Mouse (Mus musculus) neural tube, embryonic 14.5 days (tissue): ENCODE data around the gene Tmem223. TPM values are rescaled to one million over a fixed set of nuclear protein-coding genes. Genes with fewer than 3 reads are reported as not detected.
A peak's percentile ranks its signal among the peaks of the same experiment; 100 is the strongest.

Experiments used
- ATAC-seq: fragments of 200-750 bp; cut with Nextera tagmentation; 2 replicates; pipeline ENCODE4 v1.8.0; 2017; ENCODE audit warnings: low read depth, mild to moderate bottlenecking, moderate TSS enrichment, moderate library complexity
- H3K27ac ChIP-seq: fragments of 300-500 bp; sonication (generic); 2 replicates; pipeline ENCODE4 v1.5.1; 2014; ENCODE audit warnings: low read depth, mild to moderate bottlenecking, control low read depth, low read length, moderate library complexity, mixed read lengths
- H3K27me3 ChIP-seq: fragments of 300-500 bp; sonication (generic); 2 replicates; pipeline ENCODE4 v1.6.1; 2014; ENCODE audit warnings: low read length; ENCODE audit not compliant: control insufficient read depth, insufficient read depth
- H3K36me3 ChIP-seq: fragments of 300-500 bp; sonication (generic); 2 replicates; pipeline ENCODE4 v1.6.1; 2014; ENCODE audit warnings: low read length, mixed read lengths; ENCODE audit not compliant: control insufficient read depth, insufficient read depth
- H3K4me1 ChIP-seq: fragments of 300-500 bp; sonication (generic); 2 replicates; pipeline ENCODE4 v1.6.1; 2014; ENCODE audit warnings: low read length; ENCODE audit not compliant: control insufficient read depth, insufficient read depth
- H3K4me2 ChIP-seq: fragments of 300-500 bp; sonication (generic); 2 replicates; pipeline ENCODE4 v1.6.1; 2014; ENCODE audit warnings: mild to moderate bottlenecking, low read depth, low read length, control low read depth
- H3K4me3 ChIP-seq: fragments of 300-500 bp; sonication (generic); 2 replicates; pipeline ENCODE4 v1.5.1; 2014; ENCODE audit warnings: low read depth, low read length, control low read depth, mixed read lengths
- H3K9ac ChIP-seq: fragments of 300-500 bp; sonication (generic); replicated peaks from 2 replicates; pipeline ENCODE4 v1.6.1; 2014; ENCODE audit warnings: low read depth, mild to moderate bottlenecking, control low read depth, low read length, mixed read lengths
- H3K9me3 ChIP-seq: fragments of 300-500 bp; sonication (generic); 2 replicates; pipeline ENCODE4 v1.6.1; 2016; ENCODE audit warnings: low read length; ENCODE audit not compliant: control insufficient read depth
- WGBS: fragments of 180-500 bp; shearing (Covaris S2); extraction: QIAGEN DNeasy Blood & Tissue Kit; methylation state at CpG from one replicate; pipeline ENCODE4 v1.1.7; 2014; 5-methylcytosine and 5-hydroxymethylcytosine counted together
- polyA plus RNA-seq: library from polyadenylated mRNA; unstranded; fragments of >200 nt; fragmentation: Nextera tagmentation; extraction: Ambion mirVana; gene quantifications from 2 replicates; pipeline ENCODE4 v1.2.1, GENCODE M21; 2014

Tmem223 gene
- polyA plus RNA-seq, 1 experiment from 2014 or later = 263 TPM

DNA sequence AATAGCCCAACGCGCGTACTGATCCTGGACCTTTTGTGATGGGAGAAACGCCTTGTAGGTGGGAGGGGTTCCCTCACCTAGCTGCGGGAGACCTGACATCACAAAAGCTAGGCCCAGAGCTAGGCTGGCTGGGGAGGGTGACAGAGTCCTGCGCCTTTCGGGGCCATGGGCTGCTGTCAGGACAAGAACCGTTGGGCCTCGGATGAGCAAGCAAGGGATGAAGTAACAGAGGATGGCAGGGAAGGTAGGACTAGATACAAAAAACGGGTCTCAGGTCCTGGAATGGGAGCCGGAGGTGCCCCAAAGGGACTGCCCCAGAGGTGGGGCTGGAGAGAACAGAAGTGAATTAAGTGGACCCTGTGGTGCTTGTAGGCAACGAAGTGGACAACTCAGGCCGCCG, 30.2 kb upstream of the Tmem223 start, which contains the start of gene 1700092M07Rik:
Gene 1700092M07Rik, plus strand, starts transcription at position 116 of the 400 bp plus-strand sequence.
- Histone ChIP-seq H3K9me3 (no peaks in the 10 kb centered on the region), H3K4me1 (peaks cover 11% of the 10 kb centered on the region), H3K4me2 (peak within 1 kb of the TSS; percentile 45), H3K27me3 (no peaks in the 10 kb centered on the region), H3K9ac (peak within 1 kb of the TSS; percentile 79), H3K4me3 (peak within 1 kb of the TSS; percentile 83), H3K36me3 (peaks cover 35% of the 10 kb centered on the region), H3K27ac (peak within 1 kb of the TSS; percentile 93)
- WGBS = 71% methylated on average over 14 of the region's 14 CpGs
- no peak; the same call in 1 of the 2 replicates for ATAC-seq

GRCm38 (mm10) chr19:8741243-8741869, 29.4 kb upstream of the Tmem223 start, which contains the start of gene Stx5a:
Stx5a (plus strand) TSS chr19:8741413.
- under 1% methylated on average over 36 of the region's 36 CpGs for WGBS
- peak; percentile 97 for ATAC-seq

GRCm38 (mm10) chr19:8742176-8742575, 28.6 kb upstream of the Tmem223 start:
- H3K9ac ChIP-seq = peak overlapping the region; percentile 79
- 22% methylated on average over 14 of the region's 14 CpGs for WGBS
- H3K27ac ChIP-seq = peak overlapping the region; percentile 93; the same call in 1 of the 2 replicates
- H3K9me3 ChIP-seq = no peaks in the 10 kb centered on the region
- H3K4me2 ChIP-seq = peak overlapping the region; percentile 97
- peaks cover 49% of the 10 kb centered on the region for H3K36me3 ChIP-seq
- no peaks in the 10 kb centered on the region for H3K27me3 ChIP-seq
- no peak for ATAC-seq
- H3K4me3 ChIP-seq = peak overlapping the region; percentile 83
- H3K4me1 ChIP-seq = peaks cover 11% of the 10 kb centered on the region

More at GRCm38 (mm10) chr19:8741243-8741869, 29.4 kb upstream of the Tmem223 start, which contains the start of gene Stx5a:
- peak within 1 kb of the TSS; percentile 79 for H3K9ac ChIP-seq
- peaks cover 11% of the 10 kb centered on the region for H3K4me1 ChIP-seq
- no peaks in the 10 kb centered on the region for H3K9me3 ChIP-seq
- peaks cover 41% of the 10 kb centered on the region for H3K36me3 ChIP-seq
- H3K4me2 ChIP-seq = peak within 1 kb of the TSS; percentile 97
- peak within 1 kb of the TSS; percentile 83 for H3K4me3 ChIP-seq
- H3K27me3 ChIP-seq = no peaks in the 10 kb centered on the region
- peak within 1 kb of the TSS; percentile 93 for H3K27ac ChIP-seq

DNA sequence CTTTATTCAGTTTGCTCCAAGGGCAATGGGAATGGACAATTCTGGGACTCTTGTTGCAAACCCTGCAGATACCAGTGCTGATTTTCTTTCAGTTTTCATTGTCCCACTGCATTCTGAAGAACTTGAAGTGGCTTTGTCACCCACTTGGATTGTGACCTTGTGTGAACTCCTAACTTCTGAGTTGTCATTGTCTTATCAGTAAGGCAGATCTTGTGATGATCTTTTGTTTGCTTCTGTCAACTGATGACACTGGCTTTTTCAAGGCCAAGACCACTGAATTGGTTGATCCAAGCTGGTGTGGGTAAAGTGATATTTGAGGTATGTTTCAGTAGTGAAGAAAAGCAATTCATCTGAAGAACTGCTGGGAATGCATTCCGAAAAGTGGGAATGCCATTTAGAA, 25.4 kb upstream of the Tmem223 start:
- Histone ChIP-seq H3K9ac (no peak overlapping the region), H3K4me1 (peaks cover 11% of the 10 kb centered on the region), H3K27me3 (no peaks in the 10 kb centered on the region), H3K4me3 (no peak overlapping the region), H3K36me3 (peaks cover 66% of the 10 kb centered on the region), H3K27ac (no peak overlapping the region), H3K4me2 (no peak overlapping the region), H3K9me3 (no peaks in the 10 kb centered on the region)
- WGBS = 100% methylated on average over 1 of the region's 1 CpGs
- ATAC-seq = no peak

- 68% methylated on average over 2 of the region's 2 CpGs for WGBS
- Histone ChIP-seq H3K4me1 (peaks cover 4% of the 10 kb centered on the region), H3K9me3 (no peaks in the 10 kb centered on the region), H3K36me3 (peaks cover 74% of the 10 kb centered on the region), H3K4me2 (no peak overlapping the region), H3K9ac (no peak overlapping the region), H3K27me3 (no peaks in the 10 kb centered on the region), H3K27ac (no peak overlapping the region), H3K4me3 (no peak overlapping the region)
- no peak for ATAC-seq
Observed at GRCm38 (mm10) chr19:8747368-8747767, 23.4 kb upstream of the Tmem223 start.

GRCm38 (mm10) chr19:8755652-8756051, 15.1 kb upstream of the Tmem223 start:
- no peaks in the 10 kb centered on the region for H3K9me3 ChIP-seq
- peak overlapping the region; percentile 97 for H3K4me3 ChIP-seq
- no peak for ATAC-seq
- H3K27ac ChIP-seq = no peak overlapping the region
- no peaks in the 10 kb centered on the region; the same call in 1 of the 2 replicates for H3K27me3 ChIP-seq
- 87% methylated on average over 3 of the region's 3 CpGs for WGBS
- H3K36me3 ChIP-seq = peaks cover 22% of the 10 kb centered on the region
- H3K9ac ChIP-seq = no peak overlapping the region
- peaks cover 15% of the 10 kb centered on the region for H3K4me1 ChIP-seq
- peak overlapping the region; percentile 79; the same call in 1 of the 2 replicates for H3K4me2 ChIP-seq

DNA sequence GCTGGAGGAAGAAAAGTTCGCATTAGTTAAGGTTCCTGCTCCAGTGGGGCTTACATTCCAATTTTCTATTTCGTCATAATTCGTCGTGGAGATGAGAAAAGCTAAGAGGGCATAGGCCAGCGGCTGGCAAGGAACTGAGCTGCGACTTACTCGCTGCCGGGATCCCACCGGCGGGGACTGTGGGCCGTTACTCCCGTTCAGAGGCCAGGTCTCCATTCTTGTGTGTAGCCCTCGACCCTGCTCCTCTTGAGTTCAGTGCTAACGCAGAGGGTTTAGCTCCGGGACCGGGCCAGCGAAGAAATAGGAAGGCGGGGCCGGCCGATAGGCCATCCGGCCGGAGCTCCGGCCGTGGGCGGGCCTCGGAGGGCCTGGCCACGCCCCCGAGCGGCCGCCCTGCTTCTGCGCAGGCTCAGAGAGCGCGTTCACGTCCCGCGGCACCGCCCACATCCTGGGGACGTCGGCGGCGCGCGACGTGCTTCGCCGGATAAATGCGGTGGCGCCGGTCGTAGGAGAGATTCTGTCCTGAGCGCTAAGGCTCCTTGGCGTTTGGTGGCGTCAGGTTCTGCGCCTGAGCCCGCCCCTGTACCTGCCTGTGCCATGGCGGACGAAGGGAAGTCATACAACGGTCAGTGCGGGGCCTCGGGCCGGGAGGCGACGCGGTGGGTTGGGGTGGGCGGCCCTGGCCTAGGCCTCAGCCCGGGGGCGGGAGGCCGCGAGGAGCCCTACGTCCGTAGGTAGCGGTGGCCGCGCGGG, 14.0 kb upstream of the Tmem223 start, which contains the start of gene Nxf1:
Gene Nxf1, plus strand, starts transcription at position 439 of the 753 bp plus-strand sequence.
- H3K4me1 ChIP-seq = peaks cover 15% of the 10 kb centered on the region
- H3K27ac ChIP-seq = peak within 1 kb of the TSS; percentile 88
- H3K36me3 ChIP-seq = peaks cover 13% of the 10 kb centered on the region
- H3K4me3 ChIP-seq = peak within 1 kb of the TSS; percentile 97
- ATAC-seq = peak; percentile 94
- H3K27me3 ChIP-seq = no peaks in the 10 kb centered on the region; the same call in 1 of the 2 replicates
- no peaks in the 10 kb centered on the region for H3K9me3 ChIP-seq
- WGBS = under 1% methylated on average over 72 of the region's 75 CpGs
- peak within 1 kb of the TSS; percentile 79 for H3K4me2 ChIP-seq
- peak within 1 kb of the TSS; percentile 95 for H3K9ac ChIP-seq

DNA sequence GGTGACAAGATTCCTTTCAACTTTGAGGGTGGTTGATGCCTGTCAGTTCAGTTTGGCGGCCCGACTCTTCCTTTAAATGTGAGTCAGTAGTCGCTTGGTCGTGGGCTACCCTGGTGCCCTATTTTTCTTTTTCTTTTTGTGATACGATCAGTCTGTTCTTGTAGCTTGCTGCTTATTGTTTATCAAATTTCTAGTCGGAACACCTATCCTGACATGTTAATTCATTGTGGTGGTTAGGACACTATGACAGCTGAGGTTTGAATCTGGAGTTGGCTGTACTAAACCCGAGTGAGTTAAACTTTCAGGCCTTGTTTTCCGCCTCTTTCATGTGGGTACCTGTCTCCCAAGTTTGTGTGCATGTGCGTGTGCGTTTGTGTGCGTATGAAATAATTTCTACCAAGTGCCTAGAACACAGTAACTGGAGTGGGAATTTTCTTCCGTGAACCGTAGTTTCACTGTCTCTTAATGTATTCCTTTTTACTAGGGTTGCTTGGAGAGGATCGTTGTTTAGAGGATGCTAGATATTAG, 13.3 kb upstream of the Tmem223 start:
- H3K4me1 ChIP-seq = peaks cover 15% of the 10 kb centered on the region
- no peaks in the 10 kb centered on the region; the same call in 1 of the 2 replicates for H3K27me3 ChIP-seq
- no peaks in the 10 kb centered on the region for H3K9me3 ChIP-seq
- peak overlapping the region; percentile 97 for H3K4me3 ChIP-seq
- H3K27ac ChIP-seq = peak overlapping the region; percentile 88
- H3K9ac ChIP-seq = peak overlapping the region; percentile 95
- H3K36me3 ChIP-seq = peaks cover 13% of the 10 kb centered on the region
- ATAC-seq = no peak
- 5% methylated on average over 14 of the region's 14 CpGs for WGBS
- peak overlapping the region; percentile 79 for H3K4me2 ChIP-seq
